Mouse (Mus musculus) brain, embryonic 14.5 days (tissue): ENCODE results near the gene Cfap44.

Source experiments
- CTCF ChIP-seq: fragments of 200-500 bp; IDR thresholded peaks from 2 replicates; pipeline ENCODE4 v1.5.1; 2012; ENCODE audit warnings: inconsistent platforms, mild to moderate bottlenecking, moderate library complexity, borderline replicate concordance; ENCODE audit not compliant: insufficient read depth, insufficient read length; ENCODE audit errors: extremely low read depth
- POLR2A ChIP-seq: fragments of 200-500 bp; IDR thresholded peaks from 2 replicates; pipeline ENCODE4 v1.6.1; 2012; ENCODE audit warnings: mild to moderate bottlenecking, inconsistent platforms, borderline replicate concordance; ENCODE audit not compliant: poor library complexity, insufficient read depth, insufficient read length, severe bottlenecking; ENCODE audit errors: extremely low read depth

- TF ChIP-seq POLR2A (no peak), CTCF (no peak)
These were observed 27.1 kb downstream of the Cfap44 start for GRCm38 (mm10) chr16:44421735-44422134.
